Mouse (Mus musculus): ENCODE data around the gene Ngly1. TPM values are rescaled to one million over a fixed set of nuclear protein-coding genes. Genes with fewer than 3 reads are reported as not detected.

Gene Ngly1
- polyA plus RNA-seq, 1 experiment from 2014 or later: 25.1 TPM

GRCm38 (mm10) chr14:16244370-16244769 is 4.7 kb upstream of the Ngly1 start:
- Histone ChIP-seq H3K79me2 (ENCODE audit: inconsistent target) (peaks cover 10% of the 10 kb centered on the region; the same call in 1 of the 2 replicates), H3K36me3 (ENCODE audit: inconsistent target) (peaks cover 6% of the 10 kb centered on the region; the same call in 1 of the 2 replicates), H3K4me3 (ENCODE audit: inconsistent target) (no peak overlapping the region), H3K27ac (peak overlapping the region; percentile 89)
- WGBS (ENCODE audit: missing documents): 7% methylated on average over 2 of the region's 2 CpGs

- no peak overlapping the region for H3K4me3 ChIP-seq (ENCODE audit: inconsistent target)
- WGBS (ENCODE audit: missing documents): 83% methylated on average over 1 of the region's 1 CpGs
- H3K79me2 ChIP-seq (ENCODE audit: inconsistent target): peaks cover 16% of the 10 kb centered on the region; the same call in 1 of the 2 replicates
- H3K27ac ChIP-seq: no peak overlapping the region
- peaks cover 6% of the 10 kb centered on the region; the same call in 1 of the 2 replicates for H3K36me3 ChIP-seq (ENCODE audit: inconsistent target)
Observed at GRCm38 (mm10) chr14:16245127-16245526, 4.0 kb upstream of the Ngly1 start.

- Histone ChIP-seq H3K79me2 (ENCODE audit: inconsistent target) (peaks cover 29% of the 10 kb centered on the region; the same call in 1 of the 2 replicates), H3K4me3 (ENCODE audit: inconsistent target) (no peak overlapping the region), H3K27ac (no peak overlapping the region), H3K36me3 (ENCODE audit: inconsistent target) (no peaks in the 10 kb centered on the region)
- WGBS (ENCODE audit: missing documents): 81% methylated on average over 2 of the region's 2 CpGs
Observed at GRCm38 (mm10) chr14:16246340-16246912, 2.7 kb upstream of the Ngly1 start.

- Histone ChIP-seq H3K4me3 (ENCODE audit: inconsistent target) (no peak overlapping the region; the same call in 1 of the 2 replicates), H3K79me2 (ENCODE audit: inconsistent target) (peaks cover 36% of the 10 kb centered on the region; the same call in 1 of the 2 replicates), H3K27ac (no peak overlapping the region), H3K36me3 (ENCODE audit: inconsistent target) (no peaks in the 10 kb centered on the region)
- 88% methylated on average over 3 of the region's 3 CpGs for WGBS (ENCODE audit: missing documents)
Observed at GRCm38 (mm10) chr14:16248135-16248534, 945 bp upstream of the Ngly1 start.

GRCm38 (mm10) chr14:16248603-16249157 is 400 bp upstream of the Ngly1 start:
- Histone ChIP-seq H3K27ac (no peak overlapping the region), H3K36me3 (ENCODE audit: inconsistent target) (no peaks in the 10 kb centered on the region), H3K4me3 (ENCODE audit: inconsistent target) (peak overlapping the region; percentile 45), H3K79me2 (ENCODE audit: inconsistent target) (peaks cover 41% of the 10 kb centered on the region; the same call in 1 of the 2 replicates)
- WGBS (ENCODE audit: missing documents): 5% methylated on average over 9 of the region's 9 CpGs

- WGBS (ENCODE audit: missing documents): 48% methylated on average over 3 of the region's 3 CpGs
Observed at GRCm38 (mm10) chr14:16250099-16250498, 1.0 kb downstream of the Ngly1 start.

GRCm38 (mm10) chr14:16255745-16256144 is 6.7 kb downstream of the Ngly1 start:
- 90% methylated on average over 3 of the region's 3 CpGs for WGBS (ENCODE audit: missing documents)
- H3K79me2 ChIP-seq (ENCODE audit: inconsistent target): peaks cover 35% of the 10 kb centered on the region; the same call in 1 of the 2 replicates
- H3K4me3 ChIP-seq (ENCODE audit: inconsistent target): no peak overlapping the region
- H3K36me3 ChIP-seq (ENCODE audit: inconsistent target): peaks cover 18% of the 10 kb centered on the region; the same call in 1 of the 2 replicates
- H3K27ac ChIP-seq: no peak overlapping the region

More at GRCm38 (mm10) chr14:16250099-16250498, 1.0 kb downstream of the Ngly1 start:
- Histone ChIP-seq H3K36me3 (ENCODE audit: inconsistent target) (0 out of 2 replicates have a peak, but pooled peaks cover under 1% of the 10 kb centered on the region), H3K79me2 (ENCODE audit: inconsistent target) (peaks cover 47% of the 10 kb centered on the region; the same call in 1 of the 2 replicates), H3K4me3 (ENCODE audit: inconsistent target) (peak overlapping the region; percentile 64), H3K27ac (no peak overlapping the region)

- 31% methylated on average over 2 of the region's 2 CpGs for WGBS (ENCODE audit: missing documents)
- no peak overlapping the region for H3K27ac ChIP-seq
- H3K4me3 ChIP-seq (ENCODE audit: inconsistent target): no peak overlapping the region
- H3K36me3 ChIP-seq (ENCODE audit: inconsistent target): peaks cover 21% of the 10 kb centered on the region; the same call in 1 of the 2 replicates
- peaks cover 30% of the 10 kb centered on the region; the same call in 1 of the 2 replicates for H3K79me2 ChIP-seq (ENCODE audit: inconsistent target)
Observed at GRCm38 (mm10) chr14:16256209-16256608, 7.1 kb downstream of the Ngly1 start.

- H3K79me2 ChIP-seq (ENCODE audit: inconsistent target): no peaks in the 10 kb centered on the region
- no peak overlapping the region for H3K4me3 ChIP-seq (ENCODE audit: inconsistent target)
- H3K27ac ChIP-seq: no peak overlapping the region
- WGBS (ENCODE audit: missing documents): 94% methylated on average over 6 of the region's 6 CpGs
- H3K36me3 ChIP-seq (ENCODE audit: inconsistent target): peaks cover 26% of the 10 kb centered on the region
Observed at GRCm38 (mm10) chr14:16260541-16260940, 11.5 kb downstream of the Ngly1 start.

GRCm38 (mm10) chr14:16261869-16262268 is 12.8 kb downstream of the Ngly1 start:
- Histone ChIP-seq H3K4me3 (ENCODE audit: inconsistent target) (no peak overlapping the region), H3K79me2 (ENCODE audit: inconsistent target) (no peaks in the 10 kb centered on the region), H3K27ac (no peak overlapping the region), H3K36me3 (ENCODE audit: inconsistent target) (peaks cover 25% of the 10 kb centered on the region)
- 87% methylated on average over 3 of the region's 3 CpGs for WGBS (ENCODE audit: missing documents)

GRCm38 (mm10) chr14:16267028-16267427 is 17.9 kb downstream of the Ngly1 start:
- peaks cover 25% of the 10 kb centered on the region for H3K36me3 ChIP-seq (ENCODE audit: inconsistent target)
- 91% methylated on average over 5 of the region's 5 CpGs for WGBS (ENCODE audit: missing documents)

GRCm38 (mm10) chr14:16269776-16270175 is 20.7 kb downstream of the Ngly1 start:
- Histone ChIP-seq H3K27ac (no peak overlapping the region), H3K36me3 (ENCODE audit: inconsistent target) (peaks cover 23% of the 10 kb centered on the region), H3K79me2 (ENCODE audit: inconsistent target) (no peaks in the 10 kb centered on the region), H3K4me3 (ENCODE audit: inconsistent target) (no peak overlapping the region)
- WGBS (ENCODE audit: missing documents): 100% methylated on average over 2 of the region's 2 CpGs

More at GRCm38 (mm10) chr14:16267028-16267427, 17.9 kb downstream of the Ngly1 start:
- H3K4me3 ChIP-seq (ENCODE audit: inconsistent target): no peak overlapping the region
- H3K79me2 ChIP-seq (ENCODE audit: inconsistent target): no peaks in the 10 kb centered on the region
- H3K27ac ChIP-seq: no peak overlapping the region

GRCm38 (mm10) chr14:16273677-16274076 is 24.6 kb downstream of the Ngly1 start:
- no peaks in the 10 kb centered on the region for H3K79me2 ChIP-seq (ENCODE audit: inconsistent target)
- WGBS (ENCODE audit: missing documents): 100% methylated on average over 3 of the region's 3 CpGs
- peaks cover 15% of the 10 kb centered on the region for H3K36me3 ChIP-seq (ENCODE audit: inconsistent target)
- H3K27ac ChIP-seq: no peak overlapping the region
- no peak overlapping the region for H3K4me3 ChIP-seq (ENCODE audit: inconsistent target)

GRCm38 (mm10) chr14:16279196-16279595 is 30.1 kb downstream of the Ngly1 start:
- Histone ChIP-seq H3K79me2 (ENCODE audit: inconsistent target) (no peaks in the 10 kb centered on the region), H3K4me3 (ENCODE audit: inconsistent target) (no peak overlapping the region), H3K36me3 (ENCODE audit: inconsistent target) (peaks cover 20% of the 10 kb centered on the region; the same call in 1 of the 2 replicates), H3K27ac (no peak overlapping the region)
- 88% methylated on average over 4 of the region's 4 CpGs for WGBS (ENCODE audit: missing documents)

GRCm38 (mm10) chr14:16283966-16284365 is 34.9 kb downstream of the Ngly1 start:
- 98% methylated on average over 4 of the region's 4 CpGs for WGBS (ENCODE audit: missing documents)
- H3K4me3 ChIP-seq (ENCODE audit: inconsistent target): no peak overlapping the region
- H3K27ac ChIP-seq: no peak overlapping the region
- H3K36me3 ChIP-seq (ENCODE audit: inconsistent target): peaks cover 20% of the 10 kb centered on the region; the same call in 1 of the 2 replicates
- no peaks in the 10 kb centered on the region for H3K79me2 ChIP-seq (ENCODE audit: inconsistent target)

Data from macrophage (primary cell).